Mouse (Mus musculus) forebrain, embryonic 12.5 days (tissue): ENCODE measurements at regions not wholly inside any gene's neighbourhood (a gene's known extent, or its start where the extent isn't known, plus 50 kb on each side); places are given as distances from the start of the nearest gene placed in this dataset.

Experiments used
- ATAC-seq: fragments of 200-750 bp; cut with Nextera tagmentation; 2 replicates; pipeline ENCODE4 v1.8.0; 2017; ENCODE audit warnings: moderate TSS enrichment; ENCODE audit not compliant: low FRiP score
- H3K27ac ChIP-seq: fragments of 300-500 bp; sonication (generic); 2 replicates; pipeline ENCODE4 v1.5.1; 2016; ENCODE audit warnings: mild to moderate bottlenecking
- H3K27me3 ChIP-seq: fragments of 300-500 bp; sonication (generic); 2 replicates; pipeline ENCODE4 v1.6.1; 2016; ENCODE audit warnings: mild to moderate bottlenecking
- H3K36me3 ChIP-seq: fragments of 300-500 bp; sonication (generic); replicated peaks from 2 replicates; pipeline ENCODE4 v1.6.1; 2016; ENCODE audit warnings: mild to moderate bottlenecking
- H3K4me1 ChIP-seq: fragments of 300-500 bp; sonication (generic); 2 replicates; pipeline ENCODE4 v1.6.1; 2016
- H3K4me2 ChIP-seq: fragments of 300-500 bp; sonication (generic); 2 replicates; pipeline ENCODE4 v1.6.1; 2016; ENCODE audit warnings: mild to moderate bottlenecking, moderate library complexity
- H3K4me3 ChIP-seq: fragments of 300-500 bp; sonication (generic); replicated peaks from 2 replicates; pipeline ENCODE4 v1.5.1; 2016; ENCODE audit warnings: mild to moderate bottlenecking
- H3K9ac ChIP-seq: fragments of 300-500 bp; sonication (generic); 2 replicates; pipeline ENCODE4 v1.6.1; 2016; ENCODE audit warnings: mild to moderate bottlenecking
- H3K9me3 ChIP-seq: fragments of 300-500 bp; sonication (generic); 2 replicates; pipeline ENCODE4 v1.6.1; 2016
- WGBS: fragments of 180-500 bp; shearing (Covaris S2); methylation state at CpG from one replicate; pipeline ENCODE4 v1.1.7; 2016; 5-methylcytosine and 5-hydroxymethylcytosine counted together

DNA sequence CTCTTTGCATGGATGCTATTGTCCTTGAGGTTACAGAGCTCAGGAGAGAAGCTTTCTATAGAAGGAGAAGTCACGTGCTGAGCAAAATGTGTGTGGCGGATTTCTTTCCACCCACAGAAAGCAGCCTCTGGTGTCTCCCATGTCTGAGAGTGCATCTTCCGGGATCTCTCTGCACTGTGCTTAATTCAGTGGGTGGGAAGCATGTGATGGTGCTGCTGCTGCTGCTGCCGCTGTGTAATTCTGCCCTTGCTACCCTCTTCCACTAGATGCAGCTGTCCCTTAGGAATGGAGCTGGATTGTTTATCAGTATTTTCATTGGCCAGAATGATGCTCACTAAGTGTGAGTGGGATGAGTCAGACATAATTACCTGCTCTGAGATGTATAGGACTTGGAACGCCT is 416.2 kb upstream of the 4930412O13Rik start:
- Histone ChIP-seq H3K4me2 (no peak overlapping the region), H3K4me1 (0 out of 2 replicates have a peak, but pooled peaks cover 3% of the 10 kb centered on the region), H3K9me3 (no peaks in the 10 kb centered on the region), H3K27ac (no peak overlapping the region), H3K36me3 (no peaks in the 10 kb centered on the region), H3K27me3 (no peaks in the 10 kb centered on the region), H3K4me3 (no peak overlapping the region), H3K9ac (no peak overlapping the region)
- ATAC-seq = peak; percentile 55; the same call in 1 of the 2 replicates
- 65% methylated on average over 5 of the region's 5 CpGs for WGBS

DNA sequence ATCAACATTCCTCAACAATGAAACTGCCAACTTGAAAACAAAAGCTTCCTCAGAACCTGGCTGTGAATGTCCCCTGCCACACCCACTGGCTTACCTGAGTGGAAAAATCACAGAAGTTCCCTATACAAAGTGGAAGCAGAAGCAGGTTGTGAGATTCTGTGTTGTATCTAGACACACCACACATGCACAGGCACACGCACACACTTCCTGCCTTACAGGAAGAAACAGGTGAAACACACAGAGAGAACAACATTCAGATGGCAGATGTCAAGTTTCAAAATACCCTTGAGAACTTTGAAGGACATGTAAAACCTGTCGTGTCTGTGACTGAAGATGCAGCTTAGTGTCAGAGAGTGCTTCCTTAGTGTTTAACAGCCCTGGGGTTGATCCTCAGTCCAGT is 413.5 kb upstream of the 4930412O13Rik start:
- WGBS = 85% methylated on average over 2 of the region's 2 CpGs

DNA sequence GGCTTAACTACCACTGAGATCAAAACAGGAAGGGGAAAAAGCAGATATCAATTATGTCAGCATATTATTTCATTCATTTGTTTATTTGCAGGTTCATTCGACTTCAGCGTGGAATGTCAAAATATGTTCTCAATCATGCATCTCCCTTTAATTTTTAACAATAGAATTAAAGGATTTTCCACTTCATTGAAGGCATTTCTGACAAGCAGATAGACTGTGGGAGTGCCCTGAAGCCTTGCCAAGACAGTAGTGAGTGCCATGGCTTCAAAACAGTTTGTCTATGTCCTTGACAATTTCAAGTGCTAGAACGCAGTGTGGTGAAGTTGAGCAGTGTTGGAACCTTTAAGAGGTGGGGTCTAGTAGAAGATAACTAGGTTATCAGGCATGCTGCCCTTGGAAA is 412.4 kb upstream of the 4930412O13Rik start:
- H3K4me1 ChIP-seq = 0 out of 2 replicates have a peak, but pooled peaks cover 3% of the 10 kb centered on the region
- H3K27ac ChIP-seq = no peak overlapping the region
- WGBS = 75% methylated on average over 3 of the region's 3 CpGs
- H3K36me3 ChIP-seq = no peaks in the 10 kb centered on the region
- no peak overlapping the region for H3K9ac ChIP-seq
- no peaks in the 10 kb centered on the region for H3K9me3 ChIP-seq
- no peak for ATAC-seq
- no peak overlapping the region for H3K4me3 ChIP-seq
- H3K4me2 ChIP-seq = no peak overlapping the region
- H3K27me3 ChIP-seq = no peaks in the 10 kb centered on the region

More for the DNA sequence above, 413.5 kb upstream of the 4930412O13Rik start:
- 0 out of 2 replicates have a peak, but pooled peaks cover 3% of the 10 kb centered on the region for H3K4me1 ChIP-seq
- no peak for ATAC-seq
- no peaks in the 10 kb centered on the region for H3K36me3 ChIP-seq
- H3K9ac ChIP-seq = no peak overlapping the region
- no peaks in the 10 kb centered on the region for H3K9me3 ChIP-seq
- H3K4me3 ChIP-seq = no peak overlapping the region
- no peaks in the 10 kb centered on the region for H3K27me3 ChIP-seq
- no peak overlapping the region for H3K4me2 ChIP-seq
- no peak overlapping the region for H3K27ac ChIP-seq

DNA sequence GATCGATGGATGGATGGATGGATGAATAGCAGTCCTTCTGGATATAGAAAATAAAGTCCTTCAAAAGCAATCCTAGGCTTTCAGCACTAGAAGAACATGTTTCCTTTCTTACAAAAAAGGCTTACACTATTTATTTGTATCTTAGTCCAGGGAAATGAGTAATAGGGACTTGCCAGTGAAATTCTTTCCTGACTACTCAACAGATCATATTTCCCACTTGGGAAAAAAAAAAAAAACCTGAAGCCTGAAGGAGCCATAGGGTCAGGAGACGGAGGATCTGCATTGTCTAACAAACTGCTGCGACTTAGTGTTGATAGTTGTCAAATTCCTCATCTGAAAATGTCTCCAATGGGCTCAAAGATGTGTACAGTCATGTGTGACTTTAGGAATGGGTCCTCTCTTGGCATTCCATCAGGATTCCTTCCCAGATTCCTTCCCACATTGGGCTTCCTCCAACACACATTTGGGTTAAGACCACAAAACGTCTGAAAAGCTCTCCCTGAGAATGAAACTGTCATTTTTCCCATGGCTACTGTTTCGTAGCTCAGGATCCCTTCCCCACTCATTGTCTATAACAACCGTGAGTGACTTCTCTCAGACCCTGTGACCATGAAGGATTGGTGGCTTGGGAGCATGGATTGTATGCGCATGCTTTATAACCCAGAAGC is 399.2 kb upstream of the 4930412O13Rik start:
- H3K27ac ChIP-seq = no peak overlapping the region
- no peaks in the 10 kb centered on the region for H3K4me1 ChIP-seq
- ATAC-seq = no peak
- H3K27me3 ChIP-seq = no peaks in the 10 kb centered on the region
- H3K4me2 ChIP-seq = no peak overlapping the region
- H3K9ac ChIP-seq = no peak overlapping the region
- 77% methylated on average over 7 of the region's 7 CpGs for WGBS
- H3K9me3 ChIP-seq = no peaks in the 10 kb centered on the region
- no peak overlapping the region for H3K4me3 ChIP-seq
- no peaks in the 10 kb centered on the region for H3K36me3 ChIP-seq

DNA sequence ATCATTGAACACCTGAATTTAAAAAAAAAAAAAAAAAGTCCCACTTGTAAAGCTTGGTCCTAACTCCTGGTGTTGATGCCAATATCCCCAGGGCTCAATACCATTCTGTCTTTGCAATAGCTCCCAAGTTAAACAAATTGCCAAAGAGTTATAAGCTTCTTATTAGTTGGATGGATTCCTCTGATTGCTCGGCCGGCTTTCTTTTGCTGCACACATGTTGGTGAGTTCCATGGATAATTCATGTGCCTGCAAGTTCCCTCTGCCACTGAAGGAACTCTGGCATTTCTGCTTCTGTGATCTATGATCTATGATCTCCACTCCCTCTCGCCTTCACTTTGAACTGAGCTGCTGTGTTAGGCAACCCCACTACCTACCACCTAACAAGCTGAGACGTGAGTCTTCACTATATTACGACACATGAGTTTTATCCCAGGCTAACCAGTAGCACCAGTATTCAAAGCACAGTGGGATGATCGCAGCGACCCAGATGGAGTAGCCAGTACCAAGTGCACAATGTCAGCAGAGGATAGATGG is 393.6 kb upstream of the 4930412O13Rik start:
- Histone ChIP-seq H3K9ac (no peak overlapping the region), H3K9me3 (no peaks in the 10 kb centered on the region)
- 90% methylated on average over 7 of the region's 7 CpGs for WGBS

DNA sequence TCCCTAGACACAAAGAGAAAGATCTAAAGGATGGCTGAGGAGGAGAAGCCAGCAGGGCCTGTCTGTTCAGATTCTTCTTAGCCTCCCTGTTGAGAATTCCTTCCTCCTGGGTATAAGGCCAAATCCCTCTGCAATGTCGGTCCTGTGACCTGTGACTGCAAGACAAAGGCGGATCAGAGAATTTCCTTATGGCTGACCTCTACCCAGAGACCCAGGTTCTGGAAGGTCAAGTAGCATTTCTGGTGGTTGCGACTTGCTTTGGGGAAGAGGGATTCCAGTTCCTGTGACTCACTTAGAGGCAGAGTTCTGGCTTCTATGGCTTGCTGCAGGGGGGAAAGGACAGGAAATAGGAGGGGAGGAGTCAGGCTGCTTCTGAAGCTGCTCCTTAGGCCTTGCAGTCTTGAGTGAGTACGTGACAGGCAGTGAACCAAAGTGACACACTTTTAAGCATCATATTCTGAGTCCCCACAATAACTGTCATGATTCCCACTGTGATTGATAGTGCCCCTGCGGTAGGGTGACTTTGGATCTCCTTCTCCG is 387.4 kb upstream of the 4930412O13Rik start:
- no peak overlapping the region for H3K4me2 ChIP-seq
- ATAC-seq = no peak
- H3K36me3 ChIP-seq = no peaks in the 10 kb centered on the region
- no peak overlapping the region for H3K4me3 ChIP-seq
- no peak overlapping the region for H3K27ac ChIP-seq
- H3K4me1 ChIP-seq = no peaks in the 10 kb centered on the region
- no peak overlapping the region for H3K9ac ChIP-seq
- H3K27me3 ChIP-seq = no peaks in the 10 kb centered on the region
- H3K9me3 ChIP-seq = no peaks in the 10 kb centered on the region
- 51% methylated on average over 6 of the region's 6 CpGs for WGBS

More for the DNA sequence above, 393.6 kb upstream of the 4930412O13Rik start:
- no peak overlapping the region for H3K4me3 ChIP-seq
- H3K27me3 ChIP-seq = no peaks in the 10 kb centered on the region
- no peak overlapping the region for H3K4me2 ChIP-seq
- no peaks in the 10 kb centered on the region for H3K4me1 ChIP-seq
- ATAC-seq = no peak
- H3K36me3 ChIP-seq = no peaks in the 10 kb centered on the region
- H3K27ac ChIP-seq = no peak overlapping the region

DNA sequence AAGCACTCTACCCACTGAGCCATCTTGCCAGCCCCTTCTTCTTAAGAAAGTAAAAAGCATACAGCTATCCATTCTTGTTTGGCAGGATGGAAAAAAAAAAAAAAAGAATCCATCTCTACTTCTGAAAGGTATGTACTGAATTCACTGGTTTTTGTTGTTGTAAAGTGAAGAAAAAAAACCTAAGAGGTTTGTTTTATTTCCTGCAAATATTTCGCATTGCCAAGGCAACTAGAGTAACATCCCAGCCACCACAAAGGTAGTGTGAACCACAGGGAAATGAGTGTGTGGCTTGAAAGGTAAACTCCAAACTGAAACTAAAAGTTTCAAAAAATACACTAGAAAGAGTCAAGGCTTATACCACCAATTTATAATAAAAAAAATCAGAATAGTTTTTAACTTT is 361.0 kb upstream of the 4930412O13Rik start:
- H3K4me3 ChIP-seq = no peak overlapping the region
- H3K9me3 ChIP-seq = no peaks in the 10 kb centered on the region
- no peaks in the 10 kb centered on the region for H3K36me3 ChIP-seq
- no peak overlapping the region for H3K4me2 ChIP-seq
- WGBS = 91% methylated on average over 1 of the region's 1 CpGs
- H3K9ac ChIP-seq = no peak overlapping the region
- H3K4me1 ChIP-seq = no peaks in the 10 kb centered on the region
- no peak for ATAC-seq
- no peaks in the 10 kb centered on the region for H3K27me3 ChIP-seq
- no peak overlapping the region for H3K27ac ChIP-seq

DNA sequence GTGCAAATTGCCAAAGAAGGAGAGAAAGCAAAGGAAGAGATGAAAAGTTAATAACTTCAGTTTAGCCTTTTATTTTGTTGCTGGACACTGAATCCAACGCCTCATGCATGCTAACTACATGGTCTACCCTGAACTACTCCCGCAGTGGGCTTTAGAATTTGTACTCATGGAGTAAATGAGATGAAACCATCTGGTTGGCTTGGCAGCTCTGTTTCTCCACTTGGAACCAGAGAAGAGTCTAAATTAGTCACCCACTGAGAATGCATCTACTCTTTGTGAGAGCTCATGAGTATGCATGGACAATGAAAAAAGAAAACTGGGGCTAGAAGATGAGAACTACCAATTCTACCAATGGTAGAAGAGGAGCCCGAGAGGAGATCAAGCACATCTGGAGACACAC is 355.1 kb upstream of the 4930412O13Rik start:
- no peak overlapping the region for H3K4me3 ChIP-seq
- no peak overlapping the region for H3K27ac ChIP-seq
- H3K4me1 ChIP-seq = no peaks in the 10 kb centered on the region
- no peaks in the 10 kb centered on the region for H3K27me3 ChIP-seq
- no peaks in the 10 kb centered on the region for H3K36me3 ChIP-seq
- H3K9me3 ChIP-seq = no peaks in the 10 kb centered on the region
- ATAC-seq = no peak
- H3K4me2 ChIP-seq = no peak overlapping the region
- WGBS = 88% methylated on average over 3 of the region's 3 CpGs
- H3K9ac ChIP-seq = no peak overlapping the region

DNA sequence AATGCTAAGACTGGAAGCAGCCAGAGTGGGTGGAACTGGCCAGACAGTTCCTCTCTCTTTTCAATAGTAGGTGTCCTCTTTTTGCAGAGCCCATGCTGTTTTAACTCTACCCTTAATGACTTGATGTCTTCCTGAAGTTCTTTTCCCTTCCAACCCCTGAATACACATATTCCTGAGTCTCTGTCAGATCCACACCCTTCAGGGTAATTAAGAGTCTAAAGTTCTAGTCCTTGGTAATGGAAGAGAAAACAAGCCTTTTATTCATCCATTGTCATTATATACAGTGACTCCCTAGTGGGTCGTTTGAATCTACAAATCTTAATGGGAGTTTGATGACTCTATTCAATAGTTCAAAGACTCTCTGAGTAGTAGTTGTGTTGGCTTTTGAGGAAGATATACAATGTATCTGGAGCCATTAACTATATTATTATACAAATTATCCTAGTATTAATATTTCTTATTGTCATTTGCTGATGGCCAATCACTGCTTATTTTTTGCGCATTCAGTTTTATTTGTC is 345.9 kb upstream of the 4930412O13Rik start:
- no peak overlapping the region for H3K4me2 ChIP-seq
- no peaks in the 10 kb centered on the region for H3K4me1 ChIP-seq
- no peak for ATAC-seq
- WGBS = 80% methylated on average over 2 of the region's 2 CpGs
- no peaks in the 10 kb centered on the region for H3K36me3 ChIP-seq
- no peak overlapping the region for H3K4me3 ChIP-seq
- H3K9ac ChIP-seq = no peak overlapping the region
- no peaks in the 10 kb centered on the region for H3K27me3 ChIP-seq
- no peaks in the 10 kb centered on the region for H3K9me3 ChIP-seq
- H3K27ac ChIP-seq = no peak overlapping the region

DNA sequence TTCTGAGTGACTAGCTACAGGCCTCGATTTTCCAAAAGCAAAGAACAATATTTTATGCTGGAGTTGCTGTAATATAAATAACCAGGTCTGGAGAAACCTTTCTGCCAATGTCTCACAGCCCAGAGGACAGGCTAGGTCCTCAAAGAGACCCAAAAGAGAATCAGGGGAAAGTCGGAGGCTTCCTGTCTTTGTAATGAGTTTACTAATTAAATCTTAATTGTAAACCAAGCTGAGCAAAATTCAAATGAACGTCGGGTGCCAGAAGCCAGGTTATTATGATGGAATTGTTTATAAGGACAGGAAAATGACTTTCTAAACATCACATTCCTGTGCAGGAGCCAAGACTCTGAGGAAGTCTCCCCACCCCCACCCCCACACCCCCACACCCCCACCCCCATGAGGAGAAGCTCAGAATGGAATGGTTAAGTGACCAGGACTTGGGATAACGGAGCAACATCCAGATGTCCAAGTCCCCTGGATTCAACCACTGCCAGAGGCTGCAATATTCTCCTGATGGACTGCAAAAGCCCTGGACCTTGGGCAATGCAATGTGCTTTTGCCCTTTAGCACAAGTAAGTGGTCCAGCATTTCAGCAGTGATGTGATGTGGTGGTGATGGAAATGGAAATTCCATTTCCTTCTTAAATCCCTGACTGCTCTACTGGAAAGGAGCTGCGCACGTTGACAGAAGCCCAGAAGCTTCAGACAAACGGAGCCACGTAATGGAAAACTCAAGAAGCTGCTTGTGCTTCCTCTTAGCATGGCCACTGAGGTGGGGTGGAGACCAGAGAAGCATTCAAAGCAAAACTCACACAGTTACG is 333.1 kb upstream of the 4930412O13Rik start:
- Histone ChIP-seq H3K36me3 (no peaks in the 10 kb centered on the region), H3K4me2 (no peak overlapping the region), H3K4me3 (no peak overlapping the region), H3K27ac (no peak overlapping the region), H3K9me3 (no peaks in the 10 kb centered on the region), H3K9ac (no peak overlapping the region), H3K27me3 (no peaks in the 10 kb centered on the region), H3K4me1 (no peaks in the 10 kb centered on the region)
- 73% methylated on average over 10 of the region's 10 CpGs for WGBS
- no peak for ATAC-seq

DNA sequence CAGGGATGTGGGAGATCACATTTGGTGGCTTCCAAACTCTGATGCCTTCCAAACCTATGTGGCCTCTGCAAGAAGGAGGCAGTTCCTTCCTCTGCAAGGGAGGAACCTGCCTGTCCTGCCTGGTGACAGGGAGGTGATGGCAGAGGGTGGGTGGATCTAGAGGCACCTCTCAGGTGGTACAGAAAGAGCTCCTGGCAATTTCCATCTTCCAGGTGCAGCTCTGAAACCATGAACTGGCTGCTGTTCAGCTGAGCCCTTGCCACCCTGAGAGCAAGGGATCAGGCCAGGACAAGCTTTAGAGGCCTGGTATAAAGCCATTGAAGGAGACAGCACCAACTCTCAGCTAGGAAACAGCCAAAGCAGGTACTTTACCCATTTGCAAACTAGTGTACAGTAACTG is 327.7 kb upstream of the 4930412O13Rik start:
- no peak overlapping the region for H3K9ac ChIP-seq
- no peak for ATAC-seq
- no peak overlapping the region for H3K27ac ChIP-seq
- no peaks in the 10 kb centered on the region for H3K27me3 ChIP-seq
- no peak overlapping the region for H3K4me3 ChIP-seq
- no peaks in the 10 kb centered on the region for H3K4me1 ChIP-seq
- H3K36me3 ChIP-seq = no peaks in the 10 kb centered on the region
- no peak overlapping the region for H3K4me2 ChIP-seq
- H3K9me3 ChIP-seq = no peaks in the 10 kb centered on the region

DNA sequence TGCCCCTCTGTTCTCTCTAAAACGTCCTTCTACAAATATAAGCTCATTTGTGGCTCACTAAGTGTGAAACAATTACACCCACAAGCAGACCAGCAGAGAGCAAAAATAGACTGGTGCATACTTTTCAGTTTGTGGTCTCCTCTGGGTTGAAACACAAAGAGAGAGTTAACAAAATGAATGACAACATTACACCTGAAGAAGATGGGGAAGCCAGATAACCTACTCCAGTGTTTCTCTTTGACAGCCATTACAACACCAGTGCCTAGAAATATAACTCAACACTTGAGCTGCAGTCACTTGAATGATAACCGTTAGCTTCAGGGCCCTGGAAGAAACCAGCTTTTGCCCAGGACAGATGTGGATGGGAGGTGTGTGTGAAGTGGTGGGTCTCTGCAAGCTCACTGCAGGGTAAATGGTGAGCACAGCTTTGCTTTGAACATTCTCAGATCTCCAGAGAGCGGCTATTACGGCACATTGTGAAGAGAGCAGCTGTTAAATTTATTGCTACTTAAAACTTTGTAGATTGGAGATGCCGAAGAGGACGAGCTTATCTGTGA is 316.5 kb upstream of the 4930412O13Rik start:
- Histone ChIP-seq H3K27ac (no peak overlapping the region), H3K27me3 (no peaks in the 10 kb centered on the region), H3K9me3 (no peaks in the 10 kb centered on the region), H3K36me3 (no peaks in the 10 kb centered on the region), H3K4me2 (no peak overlapping the region), H3K9ac (no peak overlapping the region), H3K4me1 (no peaks in the 10 kb centered on the region), H3K4me3 (no peak overlapping the region)
- ATAC-seq = no peak
- WGBS = 68% methylated on average over 6 of the region's 6 CpGs
